Mouse (Mus musculus) liver, postnatal 0 days (tissue): Measurements from ENCODE around the gene Uqcrc2.
A peak's percentile ranks its signal among the peaks of the same experiment; 100 is the strongest.

Experiments
- CTCF ChIP-seq: sonication (generic); IDR thresholded peaks from 2 replicates; pipeline ENCODE4 v1.5.1; 2016; ENCODE audit warnings: antibody characterized with exemption, low read depth
- EP300 ChIP-seq: IDR thresholded peaks from 2 replicates; pipeline ENCODE4 v1.6.1; 2016; ENCODE audit warnings: antibody characterized with exemption, low read depth, mild to moderate bottlenecking

- TF ChIP-seq CTCF (peak; percentile 94), EP300 (no peak)
Observed at GRCm38 (mm10) chr7:120670153-120670875, 35.3 kb downstream of the Uqcrc2 start, which contains the start of gene Pdzd9.
